ENCODE assay signal across 26 mouse cellular contexts in genomic region chr9:35502361-35503000, GRCm38 (mm10). TPM values are rescaled to one million over a fixed set of nuclear protein-coding genes. Genes with fewer than 3 reads are reported as not detected.
"Had no signal": no experiment of that assay in that cellular context is flagged by ENCODE, and none has a peak within 500 bp of the region (broad histone marks: within the 10 kb centered on the region; RNA-seq: fewer than 3 reads in every experiment).

No protein-coding gene starts in this region.

- DNase-seq: gastrocnemius, postnatal 14 days; gastrocnemius, postnatal 36 days; heart, postnatal 10 days; heart, postnatal 4 days; kidney, adult 18-20 months; kidney, adult 8-10 months; kidney, postnatal 10 days; kidney, postnatal 25 days; kidney, postnatal 4 days; layer of hippocampus, postnatal 36 days; liver; liver, embryonic 13.5 days had no signal

- ATAC-seq: hindbrain, embryonic 16.5 days; inflammation-experienced regulatory T-cells, adult 6 months; intestine, embryonic 15.5 days; intestine, postnatal 0 days had no signal

RNA-seq across cellular contexts. Expression of gene Gm1113, which starts 15.6 kb away (rescaled TPM):
- total RNA-seq: gastrocnemius, adult 18-20 months; gastrocnemius, adult 8-10 months; gastrocnemius, postnatal 14 days; gastrocnemius, postnatal 36 days; heart, adult 8-10 months; heart, postnatal 10 days; heart, postnatal 25 days; heart, postnatal 4 days; layer of hippocampus, adult 2 months; layer of hippocampus, postnatal 14 days; layer of hippocampus, postnatal 36 days; left cerebral cortex, adult 18-20 months; left cerebral cortex, adult 8-10 months; left cerebral cortex, postnatal 14 days; left cerebral cortex, postnatal 36 days had no signal

RNA-seq across cellular contexts. Expression of gene Ddx25, which starts 55.8 kb away (rescaled TPM):
- total RNA-seq: gastrocnemius, adult 18-20 months; gastrocnemius, adult 8-10 months; gastrocnemius, postnatal 36 days; heart, postnatal 25 days had no signal
